Mouse (Mus musculus): ENCODE data around the gene Isoc2b. TPM values are rescaled to one million over a fixed set of nuclear protein-coding genes. Genes with fewer than 3 reads are reported as not detected.
"Not testable (repeated sequence)": the region's sequence is repeated elsewhere in the genome, so short reads cannot be mapped to it uniquely, and the experiment has no call there.

The Isoc2b gene
- polyA plus RNA-seq, 1 experiment from 2014 or later: 3.7 TPM

- Histone ChIP-seq H3K9me3 (replicated peaks) (no peaks in the 10 kb centered on the region), H3K4me1 (replicated peaks) (peaks cover 23% of the 10 kb centered on the region), H3K4me2 (peak overlapping the region; percentile 86), H3K27me3 (0 out of 2 replicates have a peak, but pooled peaks cover 3% of the 10 kb centered on the region), H3K9ac (peak overlapping the region; percentile 69), H3K4me3 (replicated peaks) (peak overlapping the region; percentile 69), H3K36me3 (replicated peaks) (no peaks in the 10 kb centered on the region), H3K27ac (replicated peaks) (peak overlapping the region; percentile 61; the same call in 1 of the 2 replicates)
- peak; percentile 100 for ATAC-seq (ENCODE audit: insufficient read depth)
- WGBS (ENCODE audit: insufficient replicate concordance): 3% methylated on average over 40 of the region's 40 CpGs
These were observed 4.2 kb downstream of the Isoc2b start for GRCm38 (mm10) chr7:4865579-4866493.

GRCm38 (mm10) chr7:4865090-4865489 lies 5.0 kb downstream of the Isoc2b start:
- WGBS (ENCODE audit: insufficient replicate concordance): 48% methylated on average over 5 of the region's 5 CpGs
- Histone ChIP-seq H3K27ac (replicated peaks) (peak overlapping the region; percentile 61; the same call in 1 of the 2 replicates), H3K36me3 (replicated peaks) (no peaks in the 10 kb centered on the region), H3K4me1 (replicated peaks) (peaks cover 23% of the 10 kb centered on the region), H3K4me3 (replicated peaks) (peak overlapping the region; percentile 69), H3K4me2 (peak overlapping the region; percentile 86), H3K9ac (no peak overlapping the region; the same call in 1 of the 2 replicates), H3K9me3 (replicated peaks) (no peaks in the 10 kb centered on the region), H3K27me3 (0 out of 2 replicates have a peak, but pooled peaks cover 3% of the 10 kb centered on the region)
- no peak for ATAC-seq (ENCODE audit: insufficient read depth)

GRCm38 (mm10) chr7:4864130-4864845 lies 5.8 kb downstream of the Isoc2b start:
- no peak overlapping the region for H3K27ac ChIP-seq (replicated peaks)
- WGBS (ENCODE audit: insufficient replicate concordance): 68% methylated on average over 5 of the region's 5 CpGs
- 0 out of 2 replicates have a peak, but pooled peaks cover 2% of the 10 kb centered on the region for H3K27me3 ChIP-seq
- H3K36me3 ChIP-seq (replicated peaks): no peaks in the 10 kb centered on the region
- H3K4me2 ChIP-seq: no peak overlapping the region
- no peak overlapping the region for H3K9ac ChIP-seq
- peaks cover 23% of the 10 kb centered on the region for H3K4me1 ChIP-seq (replicated peaks)
- no peaks in the 10 kb centered on the region for H3K9me3 ChIP-seq (replicated peaks)
- ATAC-seq (ENCODE audit: insufficient read depth): no peak
- no peak overlapping the region for H3K4me3 ChIP-seq (replicated peaks)

GRCm38 (mm10) chr7:4863541-4864080 lies 6.4 kb downstream of the Isoc2b start:
- Histone ChIP-seq H3K4me1 (replicated peaks) (peaks cover 23% of the 10 kb centered on the region), H3K9me3 (replicated peaks) (no peaks in the 10 kb centered on the region), H3K4me3 (replicated peaks) (no peak overlapping the region), H3K27ac (replicated peaks) (no peak overlapping the region), H3K36me3 (replicated peaks) (no peaks in the 10 kb centered on the region), H3K4me2 (no peak overlapping the region), H3K9ac (no peak overlapping the region), H3K27me3 (no peaks in the 10 kb centered on the region)
- WGBS (ENCODE audit: insufficient replicate concordance): 60% methylated on average over 7 of the region's 7 CpGs
- ATAC-seq (ENCODE audit: insufficient read depth): no peak

- no peaks in the 10 kb centered on the region for H3K27me3 ChIP-seq
- no peaks in the 10 kb centered on the region for H3K9me3 ChIP-seq (replicated peaks)
- no peak overlapping the region for H3K9ac ChIP-seq
- H3K4me2 ChIP-seq: no peak overlapping the region
- H3K4me1 ChIP-seq (replicated peaks): peaks cover 23% of the 10 kb centered on the region
- 32% methylated on average over 1 of the region's 1 CpGs for WGBS (ENCODE audit: insufficient replicate concordance)
- no peak overlapping the region for H3K4me3 ChIP-seq (replicated peaks)
- H3K27ac ChIP-seq (replicated peaks): no peak overlapping the region
- H3K36me3 ChIP-seq (replicated peaks): no peaks in the 10 kb centered on the region
- no peak for ATAC-seq (ENCODE audit: insufficient read depth)
These were observed 7.0 kb downstream of the Isoc2b start for GRCm38 (mm10) chr7:4863041-4863440.

GRCm38 (mm10) chr7:4860926-4861325 lies 9.1 kb downstream of the Isoc2b start:
- not testable (repeated sequence) for H3K4me1 ChIP-seq (replicated peaks); H3K9ac ChIP-seq; H3K27me3 ChIP-seq; H3K4me3 ChIP-seq (replicated peaks); H3K27ac ChIP-seq (replicated peaks); ATAC-seq (ENCODE audit: insufficient read depth); H3K36me3 ChIP-seq (replicated peaks); H3K4me2 ChIP-seq; H3K9me3 ChIP-seq (replicated peaks)
- WGBS (ENCODE audit: insufficient replicate concordance): 54% methylated on average over 3 of the region's 3 CpGs

- Histone ChIP-seq H3K9me3 (replicated peaks) (no peaks in the 10 kb centered on the region), H3K27me3 (peaks cover 5% of the 10 kb centered on the region; the same call in 1 of the 2 replicates), H3K9ac (no peak overlapping the region), H3K27ac (replicated peaks) (no peak overlapping the region), H3K4me3 (replicated peaks) (no peak overlapping the region), H3K4me2 (no peak overlapping the region), H3K4me1 (replicated peaks) (no peaks in the 10 kb centered on the region), H3K36me3 (replicated peaks) (no peaks in the 10 kb centered on the region)
- 63% methylated on average over 12 of the region's 12 CpGs for WGBS (ENCODE audit: insufficient replicate concordance)
- no peak for ATAC-seq (ENCODE audit: insufficient read depth)
These were observed 10.6 kb downstream of the Isoc2b start for GRCm38 (mm10) chr7:4859418-4859978.

GRCm38 (mm10) chr7:4857321-4857720 lies 12.7 kb downstream of the Isoc2b start:
- Histone ChIP-seq H3K27ac (replicated peaks) (no peak overlapping the region), H3K36me3 (replicated peaks) (no peaks in the 10 kb centered on the region), H3K9me3 (replicated peaks) (no peaks in the 10 kb centered on the region), H3K4me2 (no peak overlapping the region), H3K4me1 (replicated peaks) (no peaks in the 10 kb centered on the region), H3K9ac (no peak overlapping the region), H3K27me3 (peaks cover 5% of the 10 kb centered on the region; the same call in 1 of the 2 replicates), H3K4me3 (replicated peaks) (no peak overlapping the region)
- ATAC-seq (ENCODE audit: insufficient read depth): no peak
- WGBS (ENCODE audit: insufficient replicate concordance): 44% methylated on average over 7 of the region's 7 CpGs

GRCm38 (mm10) chr7:4856508-4856907 lies 13.6 kb downstream of the Isoc2b start:
- no peak overlapping the region for H3K27ac ChIP-seq (replicated peaks)
- no peak for ATAC-seq (ENCODE audit: insufficient read depth)
- 56% methylated on average over 9 of the region's 9 CpGs for whole genome bisulfite sequencing (ENCODE audit: insufficient replicate concordance)
- no peaks in the 10 kb centered on the region for H3K4me1 ChIP-seq (replicated peaks)
- no peaks in the 10 kb centered on the region for H3K36me3 ChIP-seq (replicated peaks)
- no peak overlapping the region for H3K4me3 ChIP-seq (replicated peaks)
- H3K27me3 ChIP-seq: peaks cover 9% of the 10 kb centered on the region; the same call in 1 of the 2 replicates
- H3K4me2 ChIP-seq: no peak overlapping the region
- no peak overlapping the region for H3K9ac ChIP-seq
- H3K9me3 ChIP-seq (replicated peaks): no peaks in the 10 kb centered on the region

- Histone ChIP-seq H3K27ac (replicated peaks) (no peak overlapping the region), H3K4me2 (no peak overlapping the region), H3K27me3 (peaks cover 17% of the 10 kb centered on the region; the same call in 1 of the 2 replicates), H3K36me3 (replicated peaks) (no peaks in the 10 kb centered on the region), H3K9me3 (replicated peaks) (no peaks in the 10 kb centered on the region), H3K4me1 (replicated peaks) (no peaks in the 10 kb centered on the region), H3K4me3 (replicated peaks) (no peak overlapping the region), H3K9ac (no peak overlapping the region)
- 50% methylated on average over 3 of the region's 3 CpGs for WGBS (ENCODE audit: insufficient replicate concordance)
- ATAC-seq (ENCODE audit: insufficient read depth): no peak
These were observed 16.4 kb downstream of the Isoc2b start for GRCm38 (mm10) chr7:4853613-4854012.

GRCm38 (mm10) chr7:4851315-4851688 lies 18.8 kb downstream of the Isoc2b start:
- no peaks in the 10 kb centered on the region for H3K36me3 ChIP-seq (replicated peaks)
- peaks cover 22% of the 10 kb centered on the region for H3K27me3 ChIP-seq
- no peak overlapping the region for H3K27ac ChIP-seq (replicated peaks)
- no peak overlapping the region for H3K4me3 ChIP-seq (replicated peaks)
- H3K9ac ChIP-seq: no peak overlapping the region
- ATAC-seq (ENCODE audit: insufficient read depth): no peak
- no peak overlapping the region for H3K4me2 ChIP-seq
- no peaks in the 10 kb centered on the region for H3K4me1 ChIP-seq (replicated peaks)
- no peaks in the 10 kb centered on the region for H3K9me3 ChIP-seq (replicated peaks)
- 64% methylated on average over 8 of the region's 8 CpGs for WGBS (ENCODE audit: insufficient replicate concordance)

All from liver, embryonic 15.5 days (tissue).